Mouse (Mus musculus) liver, embryonic 14.5 days (tissue): ENCODE measurements around the gene Fam13a. TPM values are rescaled to one million over a fixed set of nuclear protein-coding genes. Genes with fewer than 3 reads are reported as not detected.

Experiments used
- ATAC-seq: fragments of 200-750 bp; cut with Nextera tagmentation; 2 replicates; pipeline ENCODE4 v1.8.0; 2017; ENCODE audit warnings: moderate number of reproducible peaks, mild to moderate bottlenecking, moderate library complexity; ENCODE audit not compliant: insufficient read depth
- DNase-seq, 3 experiments: peaks; one replicate each; pipeline ENCODE4 v3.0.0-alpha.2; 2012 to 2013; ENCODE audit warnings: low read depth in 3 of 3, low spot score in 3 of 3
- H3K27ac ChIP-seq: fragments of 300-500 bp; sonication (generic); 2 replicates; pipeline ENCODE4 v1.5.1; 2014; ENCODE audit warnings: moderate library complexity, mild to moderate bottlenecking, control low read depth, inconsistent platforms
- H3K27me3 ChIP-seq: fragments of 300-500 bp; sonication (generic); 2 replicates; pipeline ENCODE4 v1.6.1; 2014; ENCODE audit warnings: mild to moderate bottlenecking, low read length, moderate library complexity; ENCODE audit not compliant: control insufficient read depth, insufficient read depth
- H3K36me3 ChIP-seq: fragments of 300-500 bp; sonication (generic); replicated peaks from 2 replicates; pipeline ENCODE4 v1.6.1; 2014; ENCODE audit warnings: low read depth; ENCODE audit not compliant: control insufficient read depth, insufficient read depth
- H3K4me1 ChIP-seq, 2 experiments: fragments of 200-500 bp in 1 of 2; fragments of 300-500 bp in 1 of 2; sonication (generic) in 1 of 2; replicated peaks; 2 replicates each; pipeline ENCODE4 v1.6.1; 2012 to 2014; ENCODE audit warnings: antibody characterized with exemption in 1 of 2, inconsistent platforms in 1 of 2, low read length in 1 of 2; ENCODE audit not compliant: control insufficient read depth in 2 of 2, insufficient read depth in 2 of 2
- H3K4me2 ChIP-seq: fragments of 300-500 bp; sonication (generic); 2 replicates; pipeline ENCODE4 v1.6.1; 2014; ENCODE audit warnings: low read depth, mild to moderate bottlenecking, control low read depth, moderate library complexity
- H3K4me3 ChIP-seq, 2 experiments: fragments of 200-500 bp in 1 of 2; fragments of 300-500 bp in 1 of 2; sonication (generic) in 1 of 2; 2 replicates each; pipeline ENCODE4 v1.5.1; 2012 to 2014; ENCODE audit warnings: low read depth in 2 of 2, low read length in 2 of 2, mild to moderate bottlenecking in 2 of 2, control low read depth in 1 of 2, inconsistent platforms in 1 of 2, moderate library complexity in 1 of 2; ENCODE audit not compliant: insufficient read depth in 1 of 2
- H3K9ac ChIP-seq: fragments of 300-500 bp; sonication (generic); replicated peaks from 2 replicates; pipeline ENCODE4 v1.6.1; 2014; ENCODE audit warnings: mild to moderate bottlenecking, control low read depth, moderate library complexity
- H3K9me3 ChIP-seq: fragments of 300-500 bp; sonication (generic); 2 replicates; pipeline ENCODE4 v1.6.1; 2016; ENCODE audit warnings: low read length, mixed read lengths; ENCODE audit not compliant: control insufficient read depth
- CTCF ChIP-seq: IDR thresholded peaks from 2 replicates; pipeline ENCODE4 v1.5.1; 2016; ENCODE audit warnings: antibody characterized with exemption, low read depth, control low read depth
- EP300 ChIP-seq: IDR thresholded peaks from 2 replicates; pipeline ENCODE4 v1.6.1; 2016; ENCODE audit warnings: antibody characterized with exemption, low read depth
- WGBS: fragments of 180-500 bp; shearing (Covaris S2); extraction: QIAGEN DNeasy Blood & Tissue Kit; methylation state at CpG from one replicate; pipeline ENCODE4 v1.1.7; 2014; ENCODE audit not compliant: insufficient replicate concordance; 5-methylcytosine and 5-hydroxymethylcytosine counted together
- polyA plus RNA-seq, 2 experiments: library from polyadenylated mRNA; depleted of rRNA in 1 of 2; stranded (reverse) in 1 of 2; unstranded in 1 of 2; fragments of >200 nt; fragmentation: Nextera tagmentation in 1 of 2; extraction: Ambion mirVana in 1 of 2; gene quantifications; 2 replicates each; pipeline versions ENCODE4 v1.2.1 to v1.2.3; 2012 to 2014

Gene Fam13a
- polyA plus RNA-seq (2012; rRNA removed), result 0.23 and 0.32 TPM in 2 replicates
- 0.77 and 1.1 TPM in 2 replicates for polyA plus RNA-seq (2014; fragmentation: Nextera tagmentation; extraction: Ambion mirVana)

- under 1% methylated on average over 16 of the region's 16 CpGs for WGBS
- Histone ChIP-seq H3K36me3 (no peaks in the 10 kb centered on the region), H3K4me3 (peak within 1 kb of the TSS; percentile 50 to 65), H3K4me2 (peak within 1 kb of the TSS; percentile 63), H3K27ac (no peak within 1 kb of the TSS), H3K9me3 (no peaks in the 10 kb centered on the region), H3K4me1 (no peaks in the 10 kb centered on the region; a peak in 1 of 4 replicates), H3K9ac (peak within 1 kb of the TSS; percentile 18; the same call in 1 of the 2 replicates), H3K27me3 (no peaks in the 10 kb centered on the region)
- no peak for TF ChIP-seq CTCF
- ATAC-seq (peak; percentile 92), DNase-seq (peak; percentile 42 to 61 (median 43))
Measured at GRCm38 (mm10) chr6:59024164-59024724, at the start of gene Fam13a. Fam13a (minus strand) TSS chr6:59024549.

GRCm38 (mm10) chr6:59072096-59073060 is 48.0 kb upstream of the Fam13a start:
- no peak overlapping the region for H3K9ac ChIP-seq
- H3K27ac ChIP-seq, result no peak overlapping the region
- H3K27me3 ChIP-seq, result no peaks in the 10 kb centered on the region
- ATAC-seq (no peak), DNase-seq (no peak)
- no peaks in the 10 kb centered on the region for H3K4me1 ChIP-seq
- no peaks in the 10 kb centered on the region for H3K36me3 ChIP-seq
- H3K9me3 ChIP-seq, result no peaks in the 10 kb centered on the region
- H3K4me2 ChIP-seq, result no peak overlapping the region
- no peak overlapping the region for H3K4me3 ChIP-seq
- TF ChIP-seq EP300 (no peak), CTCF (no peak)
- WGBS, result 54% methylated on average over 5 of the region's 5 CpGs

GRCm38 (mm10) chr6:59071691-59072090 is 47.3 kb upstream of the Fam13a start:
- no peaks in the 10 kb centered on the region for H3K36me3 ChIP-seq
- no peaks in the 10 kb centered on the region for H3K27me3 ChIP-seq
- H3K4me1 ChIP-seq, result no peaks in the 10 kb centered on the region
- no peaks in the 10 kb centered on the region for H3K9me3 ChIP-seq
- no peak overlapping the region for H3K9ac ChIP-seq
- no peak for DNase-seq
- no peak overlapping the region for H3K4me3 ChIP-seq
- H3K4me2 ChIP-seq, result no peak overlapping the region
- ATAC-seq, result no peak
- WGBS, result 60% methylated on average over 3 of the region's 3 CpGs
- H3K27ac ChIP-seq, result no peak overlapping the region
- TF ChIP-seq CTCF (no peak), EP300 (no peak)

GRCm38 (mm10) chr6:59068187-59068586 is 43.8 kb upstream of the Fam13a start:
- H3K27me3 ChIP-seq, result no peaks in the 10 kb centered on the region
- no peaks in the 10 kb centered on the region for H3K36me3 ChIP-seq
- no peak overlapping the region for H3K4me2 ChIP-seq
- ATAC-seq, result no peak
- H3K27ac ChIP-seq, result no peak overlapping the region
- DNase-seq, result no peak
- H3K4me3 ChIP-seq, result no peak overlapping the region
- TF ChIP-seq EP300 (no peak), CTCF (no peak)
- H3K4me1 ChIP-seq, result no peaks in the 10 kb centered on the region
- WGBS, result 75% methylated on average over 5 of the region's 5 CpGs
- no peaks in the 10 kb centered on the region for H3K9me3 ChIP-seq
- no peak overlapping the region for H3K9ac ChIP-seq

GRCm38 (mm10) chr6:59064440-59064839 is 40.1 kb upstream of the Fam13a start:
- DNase-seq, result no peak
- Histone ChIP-seq H3K9ac (no peak overlapping the region), H3K4me3 (no peak overlapping the region), H3K9me3 (no peaks in the 10 kb centered on the region), H3K27me3 (no peaks in the 10 kb centered on the region), H3K4me1 (no peaks in the 10 kb centered on the region), H3K4me2 (no peak overlapping the region), H3K36me3 (no peaks in the 10 kb centered on the region), H3K27ac (no peak overlapping the region)
- TF ChIP-seq EP300 (no peak), CTCF (no peak)
- ATAC-seq, result no peak
- 47% methylated on average over 4 of the region's 4 CpGs for WGBS
